25 mouse cellular contexts compared by ENCODE assay signal in the genomic region with DNA sequence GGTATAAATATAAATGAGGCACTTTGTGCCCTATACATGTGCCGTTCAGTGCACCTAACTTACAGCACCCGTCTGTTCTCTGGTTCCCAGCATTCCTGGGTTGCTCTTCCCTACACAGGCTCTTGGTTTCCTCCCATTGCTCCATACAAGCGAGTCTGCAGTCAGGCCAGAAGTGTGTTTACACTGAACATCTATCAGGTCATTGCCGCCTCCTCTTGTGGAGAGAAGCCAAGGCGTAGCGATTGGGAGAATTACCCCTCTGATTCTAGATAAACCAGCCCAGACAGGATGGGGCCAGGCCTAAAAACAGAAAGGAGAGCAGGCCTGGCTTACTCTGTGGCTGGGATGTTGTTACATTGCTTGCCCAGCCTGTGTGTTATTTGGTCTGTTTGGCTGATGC. TPM values are rescaled to one million over a fixed set of nuclear protein-coding genes. Genes with fewer than 3 reads are reported as not detected.
DNase-seq lines count a peak whose midpoint lies in the region; ATAC-seq and TF ChIP-seq lines count a peak whose summit lies in the region.
"Had no signal": no experiment of that assay in that cellular context is flagged by ENCODE, and none has a peak within 500 bp of the region (broad histone marks: within the 10 kb centered on the region; RNA-seq: fewer than 3 reads in every experiment).

No protein-coding gene starts in this region.

- no peak for TF ChIP-seq EP300 in lung, postnatal 0 days (IDR thresholded peaks at IDR 0.05)

- peaks cover 67% of the 10 kb centered on the region for H3K36me3 ChIP-seq in heart, embryonic 12.5 days
- H3K36me3 ChIP-seq in lung, embryonic 15.5 days = peaks cover 94% of the 10 kb centered on the region
- H3K36me3 ChIP-seq in lung, postnatal 0 days (ENCODE audit: insufficient read depth, low read length) = peaks cover 50% of the 10 kb centered on the region

- no peak overlapping the region for H3K4me2 ChIP-seq in heart, embryonic 12.5 days
- no peak overlapping the region for H3K4me2 ChIP-seq in lung, embryonic 15.5 days
- no peak overlapping the region for H3K4me2 ChIP-seq in lung, postnatal 0 days (replicated peaks; ENCODE audit: low read depth, low read length)
- H3K4me2 ChIP-seq: hindbrain, embryonic 13.5 days; midbrain, embryonic 13.5 days had no signal

- H3K4me3 ChIP-seq in heart, embryonic 12.5 days = no peak overlapping the region
- H3K4me3 ChIP-seq in lung, embryonic 15.5 days = no peak overlapping the region
- no peak overlapping the region for H3K4me3 ChIP-seq in lung, postnatal 0 days (ENCODE audit: low read depth, low read length)
- H3K4me3 ChIP-seq: heart, embryonic 10.5 days; hindbrain, embryonic 13.5 days; limb, embryonic 10.5 days; megakaryocyte, embryonic 14.5 days; midbrain, embryonic 13.5 days had no signal

- H3K4me1 ChIP-seq in heart, embryonic 12.5 days (replicated peaks) = peaks cover 12% of the 10 kb centered on the region
- peaks cover 12% of the 10 kb centered on the region for H3K4me1 ChIP-seq in lung, embryonic 15.5 days
- H3K4me1 ChIP-seq in lung, postnatal 0 days (ENCODE audit: insufficient read depth, low read depth, low read length) = no peaks in the 10 kb centered on the region
- H3K4me1 ChIP-seq: hindbrain, embryonic 13.5 days; megakaryocyte, embryonic 14.5 days; midbrain, embryonic 13.5 days had no signal

- H3K27ac ChIP-seq in heart, embryonic 12.5 days (ENCODE audit: poor library complexity, severe bottlenecking) = no peak overlapping the region
- H3K27ac ChIP-seq in lung, embryonic 15.5 days = no peak overlapping the region
- no peak overlapping the region for H3K27ac ChIP-seq in lung, postnatal 0 days (ENCODE audit: low read length)
- H3K27ac ChIP-seq: heart, embryonic 10.5 days; hindbrain, embryonic 13.5 days; kidney, postnatal 0 days; limb, embryonic 10.5 days; liver, embryonic 14.5 days; midbrain, embryonic 13.5 days had no signal

- H3K9ac ChIP-seq in heart, embryonic 12.5 days = no peak overlapping the region
- H3K9ac ChIP-seq in lung, embryonic 15.5 days = no peak overlapping the region
- H3K9ac ChIP-seq in lung, postnatal 0 days (replicated peaks; ENCODE audit: low read depth) = no peak overlapping the region
- H3K9ac ChIP-seq: forebrain, postnatal 0 days; hindbrain, embryonic 13.5 days; liver, embryonic 14.5 days; midbrain, embryonic 13.5 days had no signal

- no peak for TF ChIP-seq CTCF in lung, postnatal 0 days (IDR thresholded peaks at IDR 0.05)

- peak; percentile 72 for DNase-seq in heart, adult 11 months
- no peak for DNase-seq in lung, postnatal 25 days (ENCODE audit: low spot score)
- peak; percentile 74 for DNase-seq in lung, postnatal 0 days (ENCODE audit: low spot score)
- no peak for DNase-seq in right cerebral cortex, postnatal 36 days (ENCODE audit: low spot score in 2 of 2)
- DNase-seq: cerebellum, adult 11 months; cerebellum, postnatal 10 days; forebrain, postnatal 0 days; gastrocnemius, postnatal 25 days; heart, postnatal 14 days; kidney, adult 2 months; thymus, adult 2 months; thymus, postnatal 4 days had no signal

- H3K27me3 ChIP-seq in heart, embryonic 12.5 days (replicated peaks) = no peaks in the 10 kb centered on the region
- no peaks in the 10 kb centered on the region for H3K27me3 ChIP-seq in lung, embryonic 15.5 days
- H3K27me3 ChIP-seq in lung, postnatal 0 days (replicated peaks; ENCODE audit: insufficient read depth, low read length) = no peaks in the 10 kb centered on the region
- H3K27me3 ChIP-seq: hindbrain, embryonic 13.5 days; megakaryocyte, embryonic 14.5 days; midbrain, embryonic 13.5 days; Patski had no signal

- 63% methylated on average over 6 of the region's 6 CpGs for WGBS in heart, embryonic 12.5 days
- 49% methylated on average over 6 of the region's 6 CpGs for WGBS in lung, embryonic 15.5 days
- 57% methylated on average over 6 of the region's 6 CpGs for WGBS in lung, postnatal 0 days

- H3K9me3 ChIP-seq in heart, embryonic 12.5 days (replicated peaks) = no peaks in the 10 kb centered on the region
- H3K9me3 ChIP-seq in lung, embryonic 15.5 days = no peaks in the 10 kb centered on the region
- H3K9me3 ChIP-seq in lung, postnatal 0 days (ENCODE audit: low read length) = no peaks in the 10 kb centered on the region
- H3K9me3 ChIP-seq: heart, embryonic 10.5 days; hindbrain, embryonic 13.5 days; limb, embryonic 10.5 days; megakaryocyte, embryonic 14.5 days; midbrain, embryonic 13.5 days had no signal

- no peak for ATAC-seq in heart, embryonic 12.5 days (ENCODE audit: insufficient number of reproducible peaks, low FRiP score)
- ATAC-seq in lung, embryonic 15.5 days (ENCODE audit: borderline replicate concordance, extremely low read depth, low FRiP score, low TSS enrichment) = peak; percentile 83; the same call in 1 of the 2 replicates
- peak; percentile 71 for ATAC-seq in lung, postnatal 0 days
- no peak for ATAC-seq in frontal cortex, adult (ENCODE audit: low TSS enrichment)
- no peak for ATAC-seq in granulocyte monocyte progenitor cell, adult 5-6 weeks (replicated peaks; ENCODE audit: poor library complexity, severe bottlenecking)
- ATAC-seq: CD4-positive, CD25-positive, alpha-beta regulatory T cell, adult 4 months; forebrain, postnatal 0 days; midbrain, embryonic 13.5 days; Patski had no signal

RNA-seq across cellular contexts. Expression of a gene that starts 33.3 kb away (rescaled TPM):
- 56.5 and 62.2 TPM in 2 replicates for polyA plus RNA-seq in heart, embryonic 12.5 days (2016; fragmentation: Nextera tagmentation; extraction: Ambion mirVana)
- 8.0 TPM in 2 replicates for polyA plus RNA-seq in lung, embryonic 15.5 days (2015; fragmentation: Nextera tagmentation; extraction: Ambion mirVana)
- polyA plus RNA-seq in lung, postnatal 0 days (2015; fragmentation: Nextera tagmentation; extraction: Ambion mirVana) = 36.2 and 36.8 TPM in 2 replicates
- total RNA-seq in granulocyte monocyte progenitor cell, adult 5-6 weeks (2014; fragmentation: Nextera tagmentation) = 15.5 and 23.1 TPM in 2 replicates
- total RNA-seq in granulocyte monocyte progenitor cell, adult 5-6 weeks (2017) = 30.4 and 37.6 TPM in 2 replicates

Comparison
In these comparisons a context has a peak if more than half of its experiments do, and no peak if none do; other contexts are left out.
1. DNase-seq: peak in heart, adult 11 months (single experiment) and lung, postnatal 0 days (single experiment); none in lung, postnatal 25 days (single experiment) and right cerebral cortex, postnatal 36 days (0 of 2).
2. ATAC-seq: peak in lung, embryonic 15.5 days (single experiment) and lung, postnatal 0 days (single experiment); none in heart, embryonic 12.5 days (single experiment), frontal cortex, adult (single experiment) and granulocyte monocyte progenitor cell, adult 5-6 weeks (single experiment).